Mouse (Mus musculus) stomach, postnatal 0 days (tissue): ENCODE data around the gene 1700020A23Rik.

Source experiments
- CTCF ChIP-seq: IDR thresholded peaks from 2 replicates; pipeline ENCODE4 v1.5.1; 2016; ENCODE audit warnings: antibody characterized with exemption, low read depth, mild to moderate bottlenecking, moderate library complexity
- EP300 ChIP-seq: optimal IDR thresholded peaks from 2 replicates; pipeline ENCODE3; 2016; ENCODE audit warnings: antibody characterized with exemption

GRCm38 (mm10) chr2:130432157-130432556 lies 27.1 kb downstream of the 1700020A23Rik start:
- TF ChIP-seq CTCF (no peak), EP300 (no peak)
